Mouse (Mus musculus) CH12.LX (cell line): ENCODE measurements at regions not wholly inside any gene's neighbourhood (a gene's known extent, or its start where the extent isn't known, plus 50 kb on each side); places are given as distances from the start of the nearest gene placed in this dataset.

Experiments
- DNase-seq: peaks from one replicate; pipeline ENCODE4 v3.0.0-alpha.2; 2013; ENCODE audit errors: extremely low read depth
- H3K27ac ChIP-seq: 2 replicates; pipeline ENCODE4 v1.5.1; 2012; ENCODE audit warnings: low read depth, mild to moderate bottlenecking, control low read depth, moderate library complexity; ENCODE audit not compliant: insufficient read depth
- H3K27me3 ChIP-seq: replicated peaks from 2 replicates; pipeline ENCODE3; 2012; ENCODE audit warnings: inconsistent platforms
- H3K36me3 ChIP-seq, 2 experiments: replicated peaks in 1 of 2; 2 replicates each; pipeline versions ENCODE3 to v1.6.1; 2012; ENCODE audit warnings: inconsistent platforms in 1 of 2, low read length in 1 of 2, mild to moderate bottlenecking in 1 of 2, mixed read lengths in 1 of 2, moderate library complexity in 1 of 2; ENCODE audit not compliant: control insufficient read depth in 1 of 2, insufficient read depth in 1 of 2
- H3K4me1 ChIP-seq, 2 experiments: 2 replicates each; pipeline ENCODE4 v1.6.1; 2012; ENCODE audit warnings: inconsistent platforms in 1 of 2, moderate library complexity in 1 of 2; ENCODE audit not compliant: insufficient read depth in 2 of 2, control insufficient read depth in 1 of 2
- H3K4me2 ChIP-seq: 2 replicates; pipeline ENCODE4 v1.6.1; 2012; ENCODE audit warnings: low read depth, mild to moderate bottlenecking, control low read depth; ENCODE audit not compliant: poor library complexity, insufficient read depth, severe bottlenecking
- H3K4me3 ChIP-seq, 3 experiments: fragments of 150-350 bp in 1 of 3; sonication (generic) in 1 of 3; replicated peaks in 1 of 3; 2 replicates each; pipeline versions ENCODE3 to v1.5.1; 2011 to 2012; ENCODE audit warnings: low read depth in 2 of 3, low read length in 2 of 3, mild to moderate bottlenecking in 2 of 3, moderate library complexity in 2 of 3, control low read depth in 1 of 3, improper control_type of control experiment in 1 of 3, inconsistent platforms in 1 of 3, mixed read lengths in 1 of 3; ENCODE audit not compliant: poor library complexity in 1 of 3
- H3K79me2 ChIP-seq: replicated peaks from 2 replicates; pipeline ENCODE4 v1.6.1; 2012; ENCODE audit warnings: mild to moderate bottlenecking, moderate library complexity; ENCODE audit not compliant: control insufficient read depth, poor library complexity, insufficient read depth, severe bottlenecking; ENCODE audit errors: extremely low read depth
- H3K9ac ChIP-seq: 2 replicates; pipeline ENCODE4 v1.6.1; 2012; ENCODE audit warnings: low read depth, mild to moderate bottlenecking, control low read depth, moderate library complexity; ENCODE audit not compliant: insufficient read depth
- H3K9me3 ChIP-seq: replicated peaks from 2 replicates; pipeline ENCODE3; 2012; ENCODE audit warnings: low read length, inconsistent platforms, mixed read lengths
- CHD2 ChIP-seq: IDR thresholded peaks from 2 replicates; pipeline ENCODE4 v1.6.1; 2011; ENCODE audit warnings: low read length, improper control_type of control experiment
- CTCF ChIP-seq, 2 experiments: IDR thresholded peaks in 1 of 2; conservative IDR thresholded peaks in 1 of 2; 2 replicates each; pipeline ENCODE4 v1.5.1; 2011 to 2012; ENCODE audit warnings: low read depth in 2 of 2, low read length in 2 of 2, improper control_type of control experiment in 1 of 2, inconsistent platforms in 1 of 2, mild to moderate bottlenecking in 1 of 2, moderate library complexity in 1 of 2
- E2F4 ChIP-seq: IDR thresholded peaks from 2 replicates; pipeline ENCODE4 v1.6.1; 2011; ENCODE audit warnings: low read depth, low read length, improper control_type of control experiment; ENCODE audit not compliant: insufficient replicate concordance
- EP300 ChIP-seq: IDR thresholded peaks from 2 replicates; pipeline ENCODE4 v1.6.1; 2011; ENCODE audit warnings: low read length, improper control_type of control experiment
- ETS1 ChIP-seq: conservative IDR thresholded peaks from 2 replicates; pipeline ENCODE4 v1.6.1; 2012; ENCODE audit warnings: low read depth, mild to moderate bottlenecking, inconsistent platforms, low read length, improper control_type of control experiment, moderate library complexity
- GABPA ChIP-seq: IDR thresholded peaks from 2 replicates; pipeline ENCODE4 v1.6.1; 2012; ENCODE audit warnings: low read depth, low read length, improper control_type of control experiment, inconsistent platforms; ENCODE audit not compliant: insufficient replicate concordance
- IRF4 ChIP-seq: IDR thresholded peaks from 2 replicates; pipeline ENCODE4 v1.6.1; 2014; ENCODE audit warnings: low read depth, mild to moderate bottlenecking, inconsistent platforms, low read length, improper control_type of control experiment
- JUND ChIP-seq: conservative IDR thresholded peaks from 2 replicates; pipeline ENCODE4 v1.6.1; 2011; ENCODE audit warnings: low read depth, low read length, improper control_type of control experiment
- MEF2A ChIP-seq: IDR thresholded peaks from 2 replicates; pipeline ENCODE4 v1.6.1; 2014; ENCODE audit warnings: low read depth, mild to moderate bottlenecking, inconsistent platforms, low read length, improper control_type of control experiment, borderline replicate concordance
- MXI1 ChIP-seq: IDR thresholded peaks from 2 replicates; pipeline ENCODE4 v1.6.1; 2011; ENCODE audit warnings: mild to moderate bottlenecking, low read depth, low read length, improper control_type of control experiment
- NELFE ChIP-seq: IDR thresholded peaks from 2 replicates; pipeline ENCODE4 v1.6.1; 2011; ENCODE audit warnings: low read depth, low read length, improper control_type of control experiment
- NRF1 ChIP-seq: IDR thresholded peaks from 2 replicates; pipeline ENCODE4 v1.6.1; 2014; ENCODE audit warnings: low read depth, mild to moderate bottlenecking, inconsistent platforms, low read length, improper control_type of control experiment, moderate library complexity
- POLR2A ChIP-seq: IDR thresholded peaks from 2 replicates; pipeline ENCODE4 v1.6.1; 2011; ENCODE audit warnings: low read depth, mild to moderate bottlenecking, improper control_type of control experiment, low read length
- POLR2AphosphoS2 ChIP-seq: IDR thresholded peaks from 2 replicates; pipeline ENCODE4 v1.6.1; 2011; ENCODE audit warnings: low read depth, low read length, improper control_type of control experiment
- RAD21 ChIP-seq: IDR thresholded peaks from 2 replicates; pipeline ENCODE4 v1.6.1; 2011; ENCODE audit warnings: low read depth, mild to moderate bottlenecking, low read length, improper control_type of control experiment, moderate library complexity
- RCOR1 ChIP-seq: conservative IDR thresholded peaks from 2 replicates; pipeline ENCODE4 v1.6.1; 2012; ENCODE audit warnings: low read depth, mild to moderate bottlenecking, inconsistent platforms, low read length, improper control_type of control experiment
- SMC3 ChIP-seq: IDR thresholded peaks from 2 replicates; pipeline ENCODE4 v1.6.1; 2011; ENCODE audit warnings: low read depth, low read length, improper control_type of control experiment
- TCF12 ChIP-seq: IDR thresholded peaks from 2 replicates; pipeline ENCODE4 v1.6.1; 2014; ENCODE audit warnings: low read depth, mild to moderate bottlenecking, inconsistent platforms, low read length, improper control_type of control experiment
- USF1 ChIP-seq: IDR thresholded peaks from 2 replicates; pipeline ENCODE4 v1.6.1; 2014; ENCODE audit warnings: low read depth, mild to moderate bottlenecking, inconsistent platforms, low read length, improper control_type of control experiment
- USF2 ChIP-seq: conservative IDR thresholded peaks from 2 replicates; pipeline ENCODE4 v1.6.1; 2011; ENCODE audit warnings: low read depth, low read length, improper control_type of control experiment
- ZC3H11A ChIP-seq: IDR thresholded peaks from 2 replicates; pipeline ENCODE4 v1.6.1; 2012; ENCODE audit warnings: low read depth, mild to moderate bottlenecking, inconsistent platforms, low read length, improper control_type of control experiment
- ZKSCAN1 ChIP-seq: IDR thresholded peaks from 2 replicates; pipeline ENCODE4 v1.6.1; 2012; ENCODE audit warnings: low read depth, inconsistent platforms, low read length, improper control_type of control experiment, borderline replicate concordance
- ZMIZ1 ChIP-seq: IDR thresholded peaks from 2 replicates; pipeline ENCODE4 v1.6.1; 2012; ENCODE audit warnings: low read depth, mild to moderate bottlenecking, inconsistent platforms, low read length, improper control_type of control experiment
- ZNF384 ChIP-seq: IDR thresholded peaks from 2 replicates; pipeline ENCODE4 v1.6.1; 2012; ENCODE audit warnings: low read depth, low read length, improper control_type of control experiment, inconsistent platforms
- dilution Hi-C: fragments of 300-500 bp; cut with MboI; formaldehyde crosslinking; loops from 2 replicates; pipeline ENCODE4 v1.14.3; 2020; ENCODE audit warnings: low sequenced_read_pairs; ENCODE audit not compliant: extremely low pct_unique_long_range_greater_than_20kb, extremely low pct_ligation_motif_present
- in situ Hi-C: fragments of 300-500 bp; cut with MboI; formaldehyde crosslinking; loops from 3 replicates; pipeline ENCODE4 v1.14.3; 2019; ENCODE audit warnings: low sequenced_read_pairs, low pct_ligation_motif_present, low pct_unique_long_range_greater_than_20kb, mixed read lengths

- dilution Hi-C loops (no loop called here), in situ Hi-C loops (no loop called here)
- H3K4me1 ChIP-seq, result no peaks in the 10 kb centered on the region
These were observed 76.9 kb downstream of the Lhx9 start for GRCm38 (mm10) chr1:138771307-138772011.

DNA sequence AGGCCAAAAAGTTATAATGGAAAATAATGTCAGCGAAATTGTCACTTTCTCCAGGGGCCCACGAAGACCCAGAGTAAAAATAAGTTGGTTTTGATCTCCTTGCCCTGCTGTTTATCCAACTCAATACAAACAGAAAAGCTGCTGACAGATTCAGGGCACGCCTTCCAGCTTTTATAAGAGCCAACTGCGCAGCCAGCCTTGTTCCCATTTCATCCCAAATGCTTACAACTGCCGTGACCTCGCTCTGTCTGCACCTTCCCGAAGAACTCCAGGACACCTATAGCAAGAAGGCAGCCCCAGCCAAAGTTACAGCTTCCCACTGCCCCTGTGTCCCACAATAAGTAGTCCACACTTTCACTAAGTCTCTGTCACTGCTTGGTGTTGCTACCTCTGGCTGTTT, 85.5 kb downstream of the Lhx9 start:
- H3K27ac ChIP-seq, result no peak overlapping the region

More at GRCm38 (mm10) chr1:138771307-138772011, 76.9 kb downstream of the Lhx9 start:
- H3K4me3 ChIP-seq, result no peak overlapping the region
- H3K36me3 ChIP-seq, result no peaks in the 10 kb centered on the region
- H3K79me2 ChIP-seq, result no peaks in the 10 kb centered on the region
- H3K27ac ChIP-seq, result no peak overlapping the region
- H3K9me3 ChIP-seq, result no peaks in the 10 kb centered on the region
- no peak for DNase-seq
- no peak overlapping the region for H3K4me2 ChIP-seq
- H3K9ac ChIP-seq, result no peak overlapping the region
- TF ChIP-seq ZKSCAN1 (no peak), USF2 (no peak), ZC3H11A (no peak), POLR2A (no peak), E2F4 (no peak), ZMIZ1 (no peak)
- no peaks in the 10 kb centered on the region for H3K27me3 ChIP-seq

DNA sequence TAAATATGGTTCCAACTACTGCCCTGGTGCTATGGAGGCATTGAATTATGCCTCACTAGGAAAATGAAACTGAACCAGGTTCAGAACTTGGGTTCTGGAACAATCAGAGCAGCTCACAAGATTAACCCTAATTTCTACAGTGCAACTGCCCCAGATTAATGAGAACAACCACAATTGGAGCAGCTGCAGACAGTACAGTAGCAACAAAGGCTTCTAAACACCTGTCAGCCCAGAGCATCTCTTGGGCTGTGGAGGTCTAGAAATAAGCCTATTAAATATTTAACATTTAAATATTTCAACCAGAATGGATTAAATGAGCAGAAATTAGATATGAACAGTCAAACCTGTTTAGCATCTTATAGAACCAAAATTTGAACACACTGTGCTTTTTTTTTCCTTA, 90.6 kb downstream of the Lhx9 start:
- no peaks in the 10 kb centered on the region for H3K4me1 ChIP-seq
- H3K79me2 ChIP-seq, result no peaks in the 10 kb centered on the region
- TF ChIP-seq ZC3H11A, result no peak
- TF ChIP-seq MEF2A, result no peak
- TF ChIP-seq RAD21, result no peak
- no peak for TF ChIP-seq CTCF (conservative IDR thresholded peaks at IDR 0.05 in 1 of 2, IDR thresholded peaks at IDR 0.05 in 1 of 2; ENCODE audit: low read depth in 2 of 2, low read length in 2 of 2)
- TF ChIP-seq GABPA, result no peak
- TF ChIP-seq EP300, result no peak
- TF ChIP-seq ZKSCAN1, result no peak
- no peak for TF ChIP-seq NELFE
- TF ChIP-seq NRF1, result no peak
- TF ChIP-seq JUND, result no peak
- no peak for TF ChIP-seq TCF12
- TF ChIP-seq ZNF384, result no peak
- TF ChIP-seq MXI1, result no peak
- TF ChIP-seq IRF4, result no peak
- no peaks in the 10 kb centered on the region for H3K36me3 ChIP-seq
- no peak overlapping the region for H3K4me2 ChIP-seq
- DNase-seq, result no peak
- in situ Hi-C loops (no loop called here), dilution Hi-C loops (no loop called here)
- H3K9me3 ChIP-seq, result no peaks in the 10 kb centered on the region
- no peak overlapping the region for H3K27ac ChIP-seq
- no peaks in the 10 kb centered on the region for H3K27me3 ChIP-seq
- no peak overlapping the region for H3K4me3 ChIP-seq
- H3K9ac ChIP-seq, result no peak overlapping the region

More for the DNA sequence above, 85.5 kb downstream of the Lhx9 start:
- Histone ChIP-seq H3K4me1 (peaks cover 0 to 4% of the 10 kb centered on the region in 2 experiments; a peak in 1 of 4 replicates), H3K9me3 (no peaks in the 10 kb centered on the region), H3K4me2 (no peak overlapping the region), H3K79me2 (no peaks in the 10 kb centered on the region), H3K4me3 (no peak overlapping the region), H3K9ac (no peak overlapping the region), H3K36me3 (no peaks in the 10 kb centered on the region), H3K27me3 (no peaks in the 10 kb centered on the region)
- DNase-seq, result no peak
- TF ChIP-seq MEF2A (no peak), ZKSCAN1 (no peak), NELFE (no peak), ZC3H11A (no peak), TCF12 (no peak), POLR2AphosphoS2 (no peak), SMC3 (no peak), NRF1 (no peak), CHD2 (no peak), E2F4 (no peak), ETS1 (no peak), MXI1 (no peak), RCOR1 (no peak), USF1 (no peak)
- in situ Hi-C loops (no loop called here), dilution Hi-C loops (no loop called here)
